Mouse (Mus musculus) forebrain, embryonic 13.5 days (tissue): Measurements from ENCODE around the gene Dock9. TPM values are rescaled to one million over a fixed set of nuclear protein-coding genes. Genes with fewer than 3 reads are reported as not detected.

Source experiments
- ATAC-seq: fragments of 200-750 bp; cut with Nextera tagmentation; 2 replicates; pipeline ENCODE4 v1.8.0; 2017
- H3K27ac ChIP-seq: fragments of 300-500 bp; sonication (generic); 2 replicates; pipeline ENCODE4 v1.5.1; 2015; ENCODE audit warnings: inconsistent platforms, mild to moderate bottlenecking, moderate library complexity
- H3K27me3 ChIP-seq: fragments of 300-500 bp; sonication (generic); 2 replicates; pipeline ENCODE4 v1.6.1; 2015; ENCODE audit warnings: mild to moderate bottlenecking, inconsistent platforms
- H3K36me3 ChIP-seq: fragments of 300-500 bp; sonication (generic); 2 replicates; pipeline ENCODE4 v1.6.1; 2015; ENCODE audit warnings: mild to moderate bottlenecking, inconsistent platforms; ENCODE audit not compliant: poor library complexity, severe bottlenecking
- H3K4me1 ChIP-seq: fragments of 300-500 bp; sonication (generic); 2 replicates; pipeline ENCODE4 v1.6.1; 2015; ENCODE audit warnings: inconsistent platforms
- H3K4me2 ChIP-seq: fragments of 300-500 bp; sonication (generic); 2 replicates; pipeline ENCODE4 v1.6.1; 2015; ENCODE audit warnings: inconsistent platforms, mild to moderate bottlenecking, moderate library complexity
- H3K4me3 ChIP-seq: fragments of 300-500 bp; sonication (generic); 2 replicates; pipeline ENCODE4 v1.5.1; 2015; ENCODE audit warnings: mild to moderate bottlenecking, inconsistent platforms
- H3K9ac ChIP-seq: fragments of 300-500 bp; sonication (generic); 2 replicates; pipeline ENCODE4 v1.6.1; 2015; ENCODE audit warnings: mild to moderate bottlenecking, inconsistent platforms
- H3K9me3 ChIP-seq: fragments of 300-500 bp; sonication (generic); replicated peaks from 2 replicates; pipeline ENCODE4 v1.6.1; 2016; ENCODE audit warnings: inconsistent platforms
- WGBS: fragments of 180-500 bp; shearing (Covaris S2); methylation state at CpG from one replicate; pipeline ENCODE4 v1.1.7; 2015; 5-methylcytosine and 5-hydroxymethylcytosine counted together
- polyA plus RNA-seq: library from polyadenylated mRNA; unstranded; fragments of >200 nt; fragmentation: Nextera tagmentation; extraction: Ambion mirVana; gene quantifications from 2 replicates; pipeline ENCODE4 v1.2.1, GENCODE M21; 2015

Gene Dock9
- polyA plus RNA-seq, 1 experiment from 2014 or later, result 4.2 TPM

- WGBS, result 64% methylated on average over 7 of the region's 7 CpGs
Observed at GRCm38 (mm10) chr14:121605260-121605659, 192.4 kb downstream of the Dock9 start.

GRCm38 (mm10) chr14:121604565-121604964 is 193.1 kb downstream of the Dock9 start:
- H3K4me3 ChIP-seq, result no peak overlapping the region
- H3K9ac ChIP-seq, result no peak overlapping the region
- 71% methylated on average over 4 of the region's 4 CpGs for WGBS
- H3K36me3 ChIP-seq, result no peaks in the 10 kb centered on the region
- H3K9me3 ChIP-seq, result no peaks in the 10 kb centered on the region
- H3K4me2 ChIP-seq, result no peak overlapping the region
- no peaks in the 10 kb centered on the region for H3K27me3 ChIP-seq
- H3K4me1 ChIP-seq, result peaks cover 8% of the 10 kb centered on the region; the same call in 1 of the 2 replicates
- H3K27ac ChIP-seq, result no peak overlapping the region
- peak; percentile 24; the same call in 1 of the 2 replicates for ATAC-seq

More at GRCm38 (mm10) chr14:121605260-121605659, 192.4 kb downstream of the Dock9 start:
- Histone ChIP-seq H3K9me3 (no peaks in the 10 kb centered on the region), H3K9ac (no peak overlapping the region), H3K4me1 (peaks cover 8% of the 10 kb centered on the region; the same call in 1 of the 2 replicates), H3K27ac (no peak overlapping the region), H3K4me3 (no peak overlapping the region), H3K36me3 (no peaks in the 10 kb centered on the region), H3K4me2 (no peak overlapping the region), H3K27me3 (no peaks in the 10 kb centered on the region)
- no peak for ATAC-seq

GRCm38 (mm10) chr14:121602610-121603009 is 195.0 kb downstream of the Dock9 start:
- H3K27me3 ChIP-seq, result no peaks in the 10 kb centered on the region
- H3K9me3 ChIP-seq, result no peaks in the 10 kb centered on the region
- ATAC-seq, result no peak
- no peak overlapping the region for H3K4me3 ChIP-seq
- H3K4me2 ChIP-seq, result no peak overlapping the region
- 75% methylated on average over 6 of the region's 6 CpGs for WGBS
- H3K27ac ChIP-seq, result no peak overlapping the region
- H3K4me1 ChIP-seq, result peaks cover 8% of the 10 kb centered on the region; the same call in 1 of the 2 replicates
- H3K9ac ChIP-seq, result no peak overlapping the region
- H3K36me3 ChIP-seq, result no peaks in the 10 kb centered on the region

GRCm38 (mm10) chr14:121600538-121600937 is 197.1 kb downstream of the Dock9 start:
- Histone ChIP-seq H3K4me2 (no peak overlapping the region), H3K4me3 (no peak overlapping the region), H3K9ac (no peak overlapping the region), H3K36me3 (no peaks in the 10 kb centered on the region), H3K4me1 (peaks cover 8% of the 10 kb centered on the region; the same call in 1 of the 2 replicates), H3K27ac (no peak overlapping the region), H3K9me3 (no peaks in the 10 kb centered on the region), H3K27me3 (no peaks in the 10 kb centered on the region)
- no peak for ATAC-seq
- 88% methylated on average over 4 of the region's 4 CpGs for WGBS

- Histone ChIP-seq H3K27ac (no peak overlapping the region), H3K4me3 (no peak overlapping the region), H3K9ac (no peak overlapping the region), H3K4me1 (no peaks in the 10 kb centered on the region), H3K36me3 (no peaks in the 10 kb centered on the region), H3K4me2 (no peak overlapping the region), H3K9me3 (no peaks in the 10 kb centered on the region), H3K27me3 (no peaks in the 10 kb centered on the region)
- WGBS, result 91% methylated on average over 6 of the region's 6 CpGs
- ATAC-seq, result no peak
Observed at GRCm38 (mm10) chr14:121597073-121597472, 200.6 kb downstream of the Dock9 start.

GRCm38 (mm10) chr14:121596631-121597030 is 201.0 kb downstream of the Dock9 start:
- Histone ChIP-seq H3K4me3 (no peak overlapping the region), H3K9ac (no peak overlapping the region), H3K9me3 (no peaks in the 10 kb centered on the region), H3K27ac (no peak overlapping the region), H3K36me3 (no peaks in the 10 kb centered on the region), H3K4me2 (no peak overlapping the region), H3K4me1 (no peaks in the 10 kb centered on the region), H3K27me3 (no peaks in the 10 kb centered on the region)
- no peak for ATAC-seq
- WGBS, result 83% methylated on average over 9 of the region's 9 CpGs

GRCm38 (mm10) chr14:121594684-121595083 is 203.0 kb downstream of the Dock9 start:
- WGBS, result 78% methylated on average over 5 of the region's 5 CpGs
- no peak for ATAC-seq
- no peak overlapping the region for H3K4me3 ChIP-seq

GRCm38 (mm10) chr14:121593313-121593929 is 204.2 kb downstream of the Dock9 start:
- H3K4me3 ChIP-seq, result no peak overlapping the region
- no peaks in the 10 kb centered on the region for H3K27me3 ChIP-seq
- H3K9ac ChIP-seq, result no peak overlapping the region
- ATAC-seq, result no peak
- H3K9me3 ChIP-seq, result no peaks in the 10 kb centered on the region
- 68% methylated on average over 10 of the region's 10 CpGs for WGBS
- no peak overlapping the region for H3K4me2 ChIP-seq
- no peak overlapping the region for H3K27ac ChIP-seq
- no peaks in the 10 kb centered on the region for H3K36me3 ChIP-seq
- no peaks in the 10 kb centered on the region; the same call in 1 of the 2 replicates for H3K4me1 ChIP-seq

More at GRCm38 (mm10) chr14:121594684-121595083, 203.0 kb downstream of the Dock9 start:
- Histone ChIP-seq H3K27me3 (no peaks in the 10 kb centered on the region), H3K4me1 (no peaks in the 10 kb centered on the region), H3K27ac (no peak overlapping the region), H3K9ac (no peak overlapping the region), H3K9me3 (no peaks in the 10 kb centered on the region), H3K4me2 (no peak overlapping the region), H3K36me3 (no peaks in the 10 kb centered on the region)

- WGBS, result 36% methylated on average over 3 of the region's 3 CpGs
Observed at GRCm38 (mm10) chr14:121592890-121593289, 204.7 kb downstream of the Dock9 start.

GRCm38 (mm10) chr14:121592356-121592755 is 205.3 kb downstream of the Dock9 start:
- 72% methylated on average over 9 of the region's 9 CpGs for WGBS
- no peaks in the 10 kb centered on the region for H3K9me3 ChIP-seq
- H3K4me3 ChIP-seq, result no peak overlapping the region
- no peak overlapping the region for H3K9ac ChIP-seq
- no peak overlapping the region for H3K4me2 ChIP-seq
- H3K27me3 ChIP-seq, result no peaks in the 10 kb centered on the region
- H3K4me1 ChIP-seq, result no peaks in the 10 kb centered on the region; the same call in 1 of the 2 replicates
- H3K27ac ChIP-seq, result no peak overlapping the region
- ATAC-seq, result no peak
- H3K36me3 ChIP-seq, result no peaks in the 10 kb centered on the region

More at GRCm38 (mm10) chr14:121592890-121593289, 204.7 kb downstream of the Dock9 start:
- H3K4me3 ChIP-seq, result no peak overlapping the region
- H3K4me2 ChIP-seq, result no peak overlapping the region
- no peaks in the 10 kb centered on the region; the same call in 1 of the 2 replicates for H3K4me1 ChIP-seq
- H3K9ac ChIP-seq, result no peak overlapping the region
- no peak for ATAC-seq
- H3K27me3 ChIP-seq, result no peaks in the 10 kb centered on the region
- H3K36me3 ChIP-seq, result no peaks in the 10 kb centered on the region
- no peaks in the 10 kb centered on the region for H3K9me3 ChIP-seq
- H3K27ac ChIP-seq, result no peak overlapping the region

- H3K36me3 ChIP-seq, result no peaks in the 10 kb centered on the region
- H3K27me3 ChIP-seq, result no peaks in the 10 kb centered on the region
- ATAC-seq, result peak; percentile 67
- H3K9ac ChIP-seq, result no peak overlapping the region
- no peak overlapping the region for H3K27ac ChIP-seq
- WGBS, result 54% methylated on average over 10 of the region's 10 CpGs
- H3K4me2 ChIP-seq, result no peak overlapping the region
- no peak overlapping the region for H3K4me3 ChIP-seq
- H3K4me1 ChIP-seq, result peaks cover 4% of the 10 kb centered on the region
- H3K9me3 ChIP-seq, result no peaks in the 10 kb centered on the region
Observed at GRCm38 (mm10) chr14:121589097-121589725, 208.4 kb downstream of the Dock9 start.

GRCm38 (mm10) chr14:121588451-121588850 is 209.2 kb downstream of the Dock9 start:
- peak; percentile 43 for ATAC-seq

More at GRCm38 (mm10) chr14:121588451-121588850, 209.2 kb downstream of the Dock9 start:
- peaks cover 4% of the 10 kb centered on the region for H3K4me1 ChIP-seq
- H3K36me3 ChIP-seq, result no peaks in the 10 kb centered on the region
- no peaks in the 10 kb centered on the region for H3K9me3 ChIP-seq
- H3K27ac ChIP-seq, result no peak overlapping the region
- H3K27me3 ChIP-seq, result no peaks in the 10 kb centered on the region
- no peak overlapping the region for H3K4me3 ChIP-seq
- WGBS, result 70% methylated on average over 4 of the region's 4 CpGs
- no peak overlapping the region for H3K9ac ChIP-seq
- no peak overlapping the region for H3K4me2 ChIP-seq
